Mouse (Mus musculus) urinary bladder, adult 2 months (tissue): Measurements from ENCODE around the gene Dhh. TPM values are rescaled to one million over a fixed set of nuclear protein-coding genes. Genes with fewer than 3 reads are reported as not detected.
A peak's percentile ranks its signal among the peaks of the same experiment; 100 is the strongest.

Experiments used
- DNase-seq: peaks from one replicate; pipeline ENCODE4 v3.0.0; 2022; ENCODE audit warnings: low spot score
- polyA plus RNA-seq: library from polyadenylated mRNA; depleted of rRNA; stranded (reverse); fragments of >200 nt; gene quantifications from 2 replicates; pipeline ENCODE4 v1.2.3, GENCODE M21; 2012

Gene Dhh
- polyA plus RNA-seq, 1 experiment, result 1.9 TPM

- no peak for DNase-seq
Observed at GRCm38 (mm10) chr15:98916016-98916415, 17.7 kb upstream of the Dhh start.

GRCm38 (mm10) chr15:98914903-98915302 lies 16.6 kb upstream of the Dhh start:
- no peak for DNase-seq

- DNase-seq, result no peak
Observed at GRCm38 (mm10) chr15:98904692-98905091, 6.4 kb upstream of the Dhh start.

GRCm38 (mm10) chr15:98902600-98902999 lies 4.3 kb upstream of the Dhh start:
- no peak for DNase-seq

- no peak for DNase-seq
Observed at GRCm38 (mm10) chr15:98901530-98901929, 3.2 kb upstream of the Dhh start.

GRCm38 (mm10) chr15:98897495-98897894 lies 845 bp downstream of the Dhh start:
- DNase-seq, result no peak

- DNase-seq, result no peak
Observed at GRCm38 (mm10) chr15:98895635-98896589, 2.4 kb downstream of the Dhh start.

GRCm38 (mm10) chr15:98894746-98895634 lies 3.4 kb downstream of the Dhh start:
- no peak for DNase-seq

GRCm38 (mm10) chr15:98893940-98894745 lies 4.2 kb downstream of the Dhh start, which contains the start of gene Rhebl1:
Rhebl1 (minus strand) TSS chr15:98894540.
- no peak for DNase-seq

- DNase-seq, result no peak
Observed at GRCm38 (mm10) chr15:98893036-98893435, 5.3 kb downstream of the Dhh start.

GRCm38 (mm10) chr15:98891907-98892606 lies 6.3 kb downstream of the Dhh start:
- no peak for DNase-seq

GRCm38 (mm10) chr15:98891198-98891742 lies 7.1 kb downstream of the Dhh start:
- no peak for DNase-seq

- no peak for DNase-seq
Observed at GRCm38 (mm10) chr15:98887526-98887925, 10.8 kb downstream of the Dhh start.

- DNase-seq, result no peak
Observed at GRCm38 (mm10) chr15:98886667-98887387, 11.5 kb downstream of the Dhh start.

- DNase-seq, result no peak
Observed at GRCm38 (mm10) chr15:98884106-98884505, 14.2 kb downstream of the Dhh start.

- no peak for DNase-seq
Observed at GRCm38 (mm10) chr15:98883661-98884060, 14.7 kb downstream of the Dhh start.

GRCm38 (mm10) chr15:98881656-98882008 lies 16.7 kb downstream of the Dhh start:
- peak; percentile 18 for DNase-seq

- DNase-seq, result peak; percentile 79
Observed at GRCm38 (mm10) chr15:98880978-98881655, 17.2 kb downstream of the Dhh start.

- DNase-seq, result no peak
Observed at GRCm38 (mm10) chr15:98877331-98877730, 21.0 kb downstream of the Dhh start.
